Mouse (Mus musculus) layer of hippocampus, adult 9-10 months (tissue): ENCODE measurements at regions not wholly inside any gene's neighbourhood (a gene's known extent, or its start where the extent isn't known, plus 50 kb on each side); places are given as distances from the start of the nearest gene placed in this dataset.

Experiments used
- DNase-seq: peaks from one replicate; pipeline ENCODE4 v3.0.0; 2022; ENCODE audit warnings: low spot score

DNA sequence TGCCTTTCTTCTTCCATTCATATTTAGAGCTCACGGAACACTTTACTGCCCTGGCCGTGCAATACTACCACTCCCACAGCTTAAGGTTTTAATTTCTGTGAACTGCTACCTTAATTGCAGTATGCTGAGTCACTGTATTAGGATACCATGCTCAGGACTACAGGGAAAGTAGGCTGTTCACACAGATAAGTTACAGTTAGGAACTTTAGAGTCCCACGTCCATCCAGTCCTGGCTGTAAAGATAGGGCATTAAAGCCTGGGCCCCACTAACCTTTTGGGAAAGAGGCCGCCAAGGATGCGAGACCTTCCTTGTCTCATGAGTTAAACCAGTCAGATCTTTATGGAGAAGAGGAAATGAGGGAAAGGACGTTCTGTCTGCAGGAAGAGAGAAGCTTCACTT is 574.6 kb downstream of the Stpg2 start:
- DNase-seq, result no peak

DNA sequence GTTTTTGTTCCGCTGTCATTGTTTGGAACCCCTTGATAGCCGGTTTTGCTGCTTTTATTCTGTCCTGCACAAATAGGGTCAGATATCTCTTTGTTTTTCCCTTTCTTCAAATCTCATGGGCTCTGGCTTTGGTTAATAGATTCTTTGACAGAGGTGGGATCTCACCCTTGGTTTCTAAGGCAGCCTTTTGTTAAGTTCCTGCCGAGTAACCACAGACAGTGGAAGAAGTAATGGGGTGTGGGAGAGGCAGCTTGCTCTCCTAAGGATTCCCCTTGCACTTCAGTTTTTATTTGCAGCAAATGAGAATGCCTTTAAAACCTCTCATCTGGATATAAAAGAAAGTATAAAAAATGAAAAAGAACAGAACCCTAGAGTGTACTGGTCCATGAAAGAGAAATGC is 577.9 kb downstream of the Stpg2 start:
- no peak for DNase-seq

DNA sequence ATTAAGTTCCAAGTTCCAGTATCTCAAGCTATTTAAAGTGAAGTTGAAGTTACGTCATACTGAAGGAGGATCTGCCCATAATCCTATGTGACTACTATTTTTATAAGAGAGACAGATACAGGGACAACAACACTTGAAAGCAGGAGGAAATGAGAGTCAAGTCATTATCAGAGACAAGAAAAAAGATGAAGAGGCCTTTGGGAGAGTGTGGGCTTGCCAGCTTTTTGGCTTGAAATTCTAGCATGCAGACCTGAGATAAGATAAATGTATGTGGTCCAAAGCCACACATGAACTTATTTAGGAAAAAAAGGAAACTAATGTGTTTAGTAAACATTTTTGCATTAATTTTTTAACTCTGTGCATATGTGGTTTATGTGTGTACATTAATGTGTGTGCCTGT is 581.0 kb downstream of the Stpg2 start:
- DNase-seq, result no peak

DNA sequence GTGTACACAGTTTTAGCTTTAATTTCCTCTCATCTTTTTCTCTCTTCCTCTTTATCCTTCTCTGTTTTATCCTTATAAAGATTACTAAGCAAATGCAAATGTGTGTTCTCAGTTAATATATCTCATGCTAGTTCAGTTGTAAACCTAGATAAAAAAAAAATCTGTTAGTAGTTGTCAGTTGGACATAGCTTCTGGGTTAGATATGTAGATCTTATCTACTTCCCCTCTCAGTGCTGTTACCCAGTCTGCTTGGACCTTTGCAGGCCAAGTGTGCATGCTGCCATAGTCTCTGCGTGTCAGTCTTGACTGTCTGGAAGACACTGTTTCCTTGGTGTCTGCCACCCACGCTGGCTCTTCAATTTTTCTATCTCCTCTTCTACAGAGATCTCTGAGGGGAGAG is 583.4 kb downstream of the Stpg2 start:
- DNase-seq, result no peak

DNA sequence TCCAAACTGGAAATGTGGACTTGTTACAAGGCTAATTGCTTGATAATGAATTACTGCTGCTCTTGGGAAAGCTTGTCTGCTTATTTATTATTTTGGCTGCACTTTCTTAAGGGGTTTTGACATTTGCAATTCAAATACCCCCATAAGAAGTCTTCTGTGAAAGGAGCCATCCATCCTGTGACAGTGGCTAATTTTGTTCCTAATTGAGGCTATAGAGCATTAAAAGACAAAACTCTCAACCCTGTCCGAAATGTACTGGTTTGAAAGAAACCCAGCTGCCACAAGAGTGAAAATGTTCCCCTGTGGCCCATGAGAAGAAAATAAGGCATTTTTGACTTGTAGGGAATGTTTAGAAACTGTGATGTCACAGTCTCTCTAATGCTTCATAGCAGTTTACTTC is 591.2 kb downstream of the Stpg2 start:
- DNase-seq, result no peak

DNA sequence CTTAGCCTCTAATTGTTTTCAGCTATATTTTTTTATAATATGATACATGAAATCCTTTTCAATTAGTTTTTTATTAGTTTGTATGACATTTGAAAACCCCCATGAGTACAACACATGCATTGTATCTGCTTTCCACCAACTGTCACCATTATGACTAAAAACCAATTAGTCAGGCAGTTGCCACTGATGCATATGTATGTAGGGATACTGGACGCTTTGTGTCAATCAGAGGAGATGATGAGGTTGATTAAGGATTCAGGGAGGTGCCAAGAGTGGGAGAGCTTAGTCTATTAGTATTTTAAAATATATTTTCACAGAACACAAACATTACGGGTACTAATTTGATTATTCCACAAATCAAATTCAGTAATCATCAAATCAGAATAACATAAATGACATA is 593.6 kb downstream of the Stpg2 start:
- no peak for DNase-seq

DNA sequence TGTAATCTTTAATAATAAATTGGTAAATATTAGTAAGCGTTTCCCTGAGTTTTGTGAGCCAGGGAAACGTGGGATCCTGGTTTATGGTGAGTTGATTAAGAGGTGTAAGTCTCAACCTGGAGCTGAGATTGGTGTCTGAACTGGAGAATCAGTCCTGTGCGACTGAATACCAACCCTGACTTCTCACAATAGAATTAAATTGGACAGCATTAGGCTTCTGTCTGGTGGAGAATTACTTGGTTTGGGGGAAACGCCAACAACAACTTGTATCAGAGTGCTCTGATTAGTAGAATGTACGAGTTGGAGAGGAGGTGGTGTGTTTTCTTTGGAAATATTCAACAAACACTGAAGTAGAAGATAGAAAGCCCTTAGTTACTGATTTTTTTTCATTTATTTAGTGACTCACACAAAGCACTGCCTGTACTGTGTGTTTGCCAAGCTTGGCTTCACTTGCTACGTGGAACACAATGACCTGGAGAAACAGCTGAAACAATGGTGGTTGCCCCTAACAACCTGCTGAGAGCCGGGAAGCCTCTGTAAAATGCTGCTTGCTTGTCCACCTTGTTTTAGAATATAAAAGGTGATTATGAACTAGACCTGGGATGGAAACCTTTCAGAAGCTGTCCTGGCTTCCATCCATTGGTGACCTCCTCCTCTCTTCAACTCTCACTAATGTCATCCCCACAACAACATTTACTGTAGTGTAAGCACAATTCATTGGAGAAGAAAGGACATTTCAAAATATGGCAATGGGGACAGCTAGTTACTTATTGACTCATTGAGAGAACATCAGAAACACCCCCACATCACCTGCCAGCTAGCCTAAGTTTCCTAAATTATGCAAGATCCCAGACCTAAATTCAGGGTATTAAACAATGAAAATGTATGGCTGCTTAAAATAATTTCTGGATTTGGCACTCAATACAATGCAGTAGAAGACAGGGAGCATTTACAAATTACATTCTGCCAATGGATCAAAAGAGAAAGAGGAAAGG is 597.5 kb downstream of the Stpg2 start:
- peak; percentile 20 for DNase-seq

DNA sequence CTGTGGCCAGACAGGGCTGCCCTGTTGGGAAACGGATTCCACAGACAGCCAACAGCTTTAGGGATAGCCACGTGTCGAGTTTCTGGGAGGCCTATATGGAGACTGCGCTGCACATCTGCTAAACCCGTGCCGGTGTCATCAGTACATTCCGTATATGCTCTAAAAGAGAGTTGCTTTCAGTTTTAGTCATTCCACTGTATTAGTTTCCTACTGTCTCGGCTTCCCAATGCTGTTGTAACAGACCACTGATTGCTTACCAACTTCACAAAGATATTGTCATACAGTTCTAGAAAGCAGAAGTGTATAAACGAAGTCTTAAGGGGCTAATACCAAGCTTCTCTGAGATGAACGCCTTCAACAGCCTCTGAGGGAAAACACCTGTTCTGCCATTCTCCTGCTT is 622.5 kb downstream of the Stpg2 start:
- DNase-seq, result no peak

DNA sequence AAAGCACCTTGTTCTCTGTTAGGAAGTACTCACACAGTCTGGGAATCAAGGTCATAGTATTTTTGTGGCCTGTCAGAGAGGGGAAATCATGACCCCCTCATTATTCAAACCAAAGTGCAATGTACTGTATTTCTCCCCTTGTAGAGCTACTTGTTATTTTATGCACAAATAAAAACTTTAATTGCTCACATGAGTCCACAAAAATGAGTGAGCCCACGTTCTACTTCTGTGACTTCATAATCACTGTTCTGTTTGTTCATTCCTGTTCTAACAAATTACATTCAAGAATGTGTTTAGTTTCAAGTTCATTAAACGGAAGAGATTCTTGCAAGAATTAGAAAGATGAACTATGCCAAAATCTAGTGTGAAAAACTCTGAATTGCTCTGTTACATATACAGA is 623.1 kb downstream of the Stpg2 start:
- no peak for DNase-seq

DNA sequence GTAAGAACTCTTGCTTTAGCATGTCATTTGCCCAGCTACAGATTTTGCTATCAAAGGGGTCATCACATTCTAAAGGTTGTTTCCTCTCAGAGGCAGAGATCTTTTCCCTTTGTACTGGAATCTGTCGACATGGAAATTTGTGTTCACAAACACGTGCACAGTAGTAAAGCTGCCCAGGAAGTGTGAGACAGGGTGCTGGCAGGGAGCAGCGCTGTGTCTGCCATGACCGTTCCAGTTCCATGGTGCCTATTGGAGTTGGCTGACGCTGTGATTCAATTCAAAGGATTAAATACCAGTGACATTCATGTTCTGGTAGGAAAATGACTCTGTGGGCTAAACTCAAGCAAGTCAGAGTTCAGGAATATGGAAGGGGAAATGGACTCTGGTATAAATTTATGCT is 627.1 kb downstream of the Stpg2 start:
- DNase-seq, result no peak

DNA sequence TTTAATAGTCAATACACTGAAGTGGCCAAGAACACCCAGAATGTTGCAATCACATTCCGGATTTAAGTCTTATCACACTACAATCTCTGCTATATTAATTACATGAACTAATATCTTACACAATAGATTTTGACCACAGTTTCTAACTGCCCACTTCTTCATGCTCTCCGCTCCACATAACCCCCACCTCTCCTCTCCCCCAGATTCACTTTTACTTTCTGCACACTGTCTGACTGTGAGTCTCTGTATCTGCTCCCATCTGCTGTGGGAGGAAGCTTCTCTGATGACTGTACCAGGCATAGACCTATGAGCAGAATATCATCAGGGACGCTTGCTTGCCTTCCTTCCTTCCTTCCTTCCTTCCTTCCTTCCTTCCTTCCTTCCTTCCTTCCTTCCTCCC is 636.5 kb downstream of the Stpg2 start:
- DNase-seq, result no peak

DNA sequence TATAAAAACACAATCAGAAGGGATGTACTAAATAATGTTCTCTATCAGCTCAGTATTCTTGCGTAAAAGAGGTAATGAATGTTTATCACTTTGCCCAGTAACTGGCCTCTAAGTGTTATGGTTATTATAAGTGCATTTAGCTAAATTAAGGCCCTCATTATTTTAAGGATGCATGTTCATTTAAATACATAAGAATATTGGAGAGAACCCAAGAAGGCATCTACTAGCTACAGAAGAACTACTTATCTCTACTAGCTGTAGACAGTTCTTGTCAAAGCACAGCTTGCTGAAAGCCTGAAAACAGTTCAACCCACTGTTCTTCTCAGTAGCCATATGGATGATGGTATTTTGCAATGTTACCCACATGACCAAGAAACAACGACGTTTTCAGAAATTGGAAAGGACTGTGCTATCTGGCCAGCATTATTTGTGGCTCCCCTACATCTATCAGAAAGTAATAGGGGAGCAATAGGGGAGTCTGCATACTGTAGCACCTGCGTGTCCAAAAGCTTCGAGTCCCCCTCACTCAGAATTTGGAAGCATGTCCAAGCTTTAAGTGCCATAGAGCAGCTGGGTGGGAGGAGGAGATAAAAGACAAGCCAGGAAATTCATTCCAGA is 637.6 kb downstream of the Stpg2 start:
- DNase-seq, result peak; percentile 10

DNA sequence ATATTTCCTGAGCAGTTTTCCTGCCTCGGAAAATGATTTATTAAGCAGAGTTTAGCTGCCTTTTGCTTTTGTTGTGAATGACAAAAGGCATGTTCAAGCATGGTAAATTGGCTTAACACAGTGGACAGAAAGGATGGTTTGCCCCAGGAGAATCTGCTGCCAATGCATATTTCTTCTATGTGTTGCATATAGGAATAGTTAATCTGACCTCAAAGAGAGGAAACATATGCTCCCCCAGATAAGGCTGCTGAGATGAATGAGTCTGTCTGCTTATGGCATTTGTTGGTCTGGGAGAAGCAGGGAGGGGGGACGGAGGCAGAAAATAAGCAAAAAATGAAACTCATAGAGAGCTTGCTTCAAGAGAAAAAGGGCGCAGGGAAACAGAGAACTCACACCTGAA is 638.9 kb downstream of the Stpg2 start:
- DNase-seq, result no peak

DNA sequence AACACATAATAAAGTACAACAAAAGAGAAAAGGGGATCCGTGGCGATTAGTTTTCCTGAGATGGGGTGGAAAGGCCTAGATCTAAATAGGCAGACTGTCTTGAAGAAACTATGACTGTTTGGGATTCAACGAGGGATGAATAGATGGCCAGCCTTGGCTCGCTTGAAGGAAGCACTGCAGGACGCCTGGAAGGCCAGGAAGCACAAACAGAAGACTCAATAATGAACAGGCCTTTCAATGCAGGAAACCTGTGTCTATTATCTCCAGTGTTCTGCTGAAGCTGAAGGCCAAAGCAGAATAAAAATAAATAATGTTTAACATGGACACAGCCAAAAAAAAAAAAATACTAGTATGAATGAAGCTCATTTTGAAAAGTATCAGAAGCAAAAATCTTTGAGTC is 642.3 kb downstream of the Stpg2 start:
- no peak for DNase-seq

DNA sequence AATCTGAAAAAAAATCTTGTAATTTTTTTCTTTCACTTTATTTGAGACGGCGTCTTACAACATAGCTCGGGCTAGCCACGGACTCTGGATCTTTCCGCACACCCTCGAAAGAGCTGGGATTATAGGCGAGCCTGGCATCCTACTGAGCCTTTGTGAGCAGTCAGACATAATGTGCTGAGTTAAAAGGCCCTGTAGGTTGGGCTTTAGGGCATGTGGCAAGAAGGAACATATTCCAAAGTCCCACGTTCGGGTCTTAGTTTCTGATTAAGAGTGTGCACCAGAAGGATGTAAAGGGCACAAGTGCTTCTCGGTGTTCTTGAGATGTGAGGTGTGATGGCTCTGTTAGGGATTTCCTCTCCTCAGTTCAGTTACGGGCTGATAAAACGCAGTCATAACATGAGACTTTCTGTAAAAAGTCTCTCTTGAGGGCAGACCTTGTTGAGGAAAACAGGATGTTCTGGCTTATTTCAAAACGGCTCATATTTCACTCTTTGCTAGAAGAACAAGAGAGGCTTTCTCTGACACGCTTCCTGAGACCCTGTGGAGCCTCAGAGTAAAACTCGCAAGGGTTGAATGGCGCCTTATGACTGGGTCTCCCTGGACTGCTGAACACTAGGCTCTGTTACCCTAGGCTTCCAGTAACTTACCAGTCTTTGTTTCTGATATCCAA is 654.6 kb downstream of the Stpg2 start:
- DNase-seq, result no peak

DNA sequence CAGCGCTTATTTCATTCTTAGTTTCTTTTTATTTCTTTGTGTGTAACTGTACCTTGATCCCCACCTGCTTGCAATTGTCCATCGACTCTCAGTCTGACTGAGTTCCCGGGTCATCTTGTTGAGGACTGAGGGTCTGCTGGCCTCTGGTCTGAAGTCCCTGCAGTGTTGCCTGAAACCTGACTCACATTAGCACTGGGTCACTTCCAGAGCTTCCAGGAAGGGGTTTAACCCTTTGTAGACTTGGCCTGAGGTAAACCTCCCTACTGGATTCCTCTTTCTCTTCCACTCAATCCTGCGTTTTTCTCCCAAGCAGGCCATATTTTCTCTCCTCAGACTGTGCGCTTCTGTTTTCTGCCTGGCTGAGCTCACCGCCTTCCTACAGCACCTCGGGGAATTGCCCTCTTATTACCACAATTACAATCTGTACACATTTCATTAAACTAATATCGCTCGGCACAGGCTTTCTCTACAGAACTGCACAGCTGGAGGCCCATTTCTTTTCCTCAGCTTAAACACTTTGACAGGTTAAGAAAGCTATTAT is 655.4 kb downstream of the Stpg2 start:
- no peak for DNase-seq

DNA sequence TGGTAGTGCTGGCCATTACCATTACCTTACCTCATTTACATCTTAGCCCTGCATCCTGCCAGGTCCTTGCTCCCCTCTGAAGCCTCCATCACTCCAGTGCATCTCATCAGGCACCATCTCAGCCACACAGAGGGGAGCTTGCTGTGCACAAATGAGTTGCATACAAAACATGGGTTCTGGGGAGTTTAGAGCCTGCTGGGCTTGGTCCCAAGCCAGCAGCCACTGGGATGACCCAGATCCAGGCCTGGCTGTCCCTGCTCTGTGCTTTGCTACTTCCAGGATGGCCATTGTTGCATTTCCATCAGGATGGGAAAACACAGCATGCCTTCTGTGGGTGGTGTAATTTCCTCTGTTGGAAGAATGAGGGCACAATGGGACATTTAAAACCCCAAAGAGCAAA is 660.8 kb downstream of the Stpg2 start:
- DNase-seq, result no peak

DNA sequence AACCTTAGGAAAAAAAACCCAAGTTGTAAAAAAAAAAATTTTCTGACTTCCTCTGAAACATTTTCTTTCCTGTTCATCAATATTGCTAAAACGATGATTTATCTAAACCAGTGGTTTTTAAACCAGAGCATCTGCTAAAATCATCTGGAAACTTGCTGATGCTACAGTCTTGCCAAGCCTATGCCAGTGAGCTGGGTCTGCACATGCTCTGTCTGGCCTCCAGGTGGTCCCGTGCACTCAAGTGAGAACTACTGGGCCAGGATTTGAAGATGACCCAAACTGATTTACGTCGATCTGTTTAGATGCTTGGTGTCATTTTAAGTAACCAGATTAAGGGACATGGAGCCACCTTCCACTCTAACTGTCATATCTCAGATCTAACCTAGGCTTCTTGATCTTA is 661.5 kb downstream of the Stpg2 start:
- no peak for DNase-seq

DNA sequence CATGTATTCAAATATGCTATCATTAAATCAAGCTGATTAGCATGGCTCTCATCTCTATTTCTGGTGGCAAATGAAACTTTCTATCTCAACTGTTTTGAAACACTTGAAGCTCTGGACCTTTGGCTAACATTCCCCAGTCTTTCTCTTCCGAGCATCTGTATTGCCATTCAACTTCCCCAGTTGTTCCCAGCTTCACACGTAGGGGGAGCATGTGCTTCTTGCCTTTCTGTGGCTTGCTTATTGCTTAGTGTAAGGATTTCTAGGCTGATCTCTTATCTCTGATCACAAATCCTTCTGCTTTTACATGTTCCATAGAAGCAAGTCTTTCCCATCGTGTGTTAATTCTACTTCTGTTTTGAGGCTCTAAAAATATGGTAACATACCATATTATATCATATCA is 662.0 kb downstream of the Stpg2 start:
- no peak for DNase-seq

DNA sequence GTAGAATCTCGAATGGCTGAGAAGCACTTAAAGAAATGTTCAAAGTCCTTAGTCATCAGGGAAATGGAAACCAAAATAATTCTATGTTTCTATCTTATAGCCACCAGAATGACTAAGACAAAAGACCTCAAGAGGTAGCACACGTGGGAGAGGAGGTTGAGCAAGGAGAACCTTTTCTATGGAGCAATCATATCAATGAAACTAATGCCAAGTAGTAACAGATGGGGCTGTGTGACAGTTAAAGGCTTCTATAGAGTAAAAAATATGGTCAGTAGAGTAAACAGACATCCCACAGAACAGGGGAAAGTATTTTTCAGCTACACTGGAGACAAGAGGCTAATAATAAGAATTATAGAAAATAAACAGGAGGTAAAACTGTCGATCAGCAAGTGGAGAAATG is 664.3 kb downstream of the Stpg2 start:
- DNase-seq, result no peak

DNA sequence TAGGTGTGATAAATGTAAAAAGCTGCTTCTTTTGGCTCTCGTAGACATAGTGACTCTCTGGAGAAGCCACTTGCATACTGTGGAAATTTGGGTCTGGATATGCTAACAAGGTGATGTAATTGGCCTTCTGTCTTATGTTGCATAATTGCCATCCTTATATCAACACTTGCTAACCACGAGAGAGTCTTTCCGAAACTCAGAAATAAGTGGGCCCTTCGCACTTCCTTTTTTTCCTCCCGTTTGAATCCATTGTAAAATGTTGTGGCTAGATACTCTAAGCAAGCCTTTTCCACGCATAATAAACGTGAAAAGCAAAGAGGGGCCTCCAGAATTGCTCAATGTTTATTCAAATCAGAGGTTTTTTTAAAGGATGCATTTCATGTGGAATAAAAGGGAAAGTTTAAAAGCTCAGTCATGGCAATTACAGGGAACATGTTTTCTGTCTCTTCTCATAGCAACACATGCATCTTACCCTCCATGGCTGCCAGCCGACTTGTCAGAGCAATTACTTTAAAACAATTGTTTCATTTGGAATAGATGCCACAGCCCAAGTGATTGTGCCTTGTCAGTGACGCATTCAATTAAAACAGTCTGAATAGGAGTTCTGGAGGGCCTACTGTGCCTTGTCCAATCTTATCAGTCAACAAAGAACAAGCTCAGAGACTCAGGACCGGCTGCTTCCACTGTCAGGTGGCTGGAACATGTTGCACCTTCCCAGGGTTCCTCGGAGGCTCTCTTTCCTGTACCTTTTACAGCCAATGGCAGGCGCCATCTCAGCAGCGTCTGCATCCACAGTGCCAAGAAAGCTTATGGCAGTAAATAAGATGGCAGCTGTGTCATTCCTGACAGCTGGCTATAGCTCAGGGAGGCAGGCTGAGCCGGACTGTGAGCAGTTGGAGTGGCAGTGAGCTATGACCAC is 680.7 kb downstream of the Stpg2 start:
- DNase-seq, result peak; percentile 7

DNA sequence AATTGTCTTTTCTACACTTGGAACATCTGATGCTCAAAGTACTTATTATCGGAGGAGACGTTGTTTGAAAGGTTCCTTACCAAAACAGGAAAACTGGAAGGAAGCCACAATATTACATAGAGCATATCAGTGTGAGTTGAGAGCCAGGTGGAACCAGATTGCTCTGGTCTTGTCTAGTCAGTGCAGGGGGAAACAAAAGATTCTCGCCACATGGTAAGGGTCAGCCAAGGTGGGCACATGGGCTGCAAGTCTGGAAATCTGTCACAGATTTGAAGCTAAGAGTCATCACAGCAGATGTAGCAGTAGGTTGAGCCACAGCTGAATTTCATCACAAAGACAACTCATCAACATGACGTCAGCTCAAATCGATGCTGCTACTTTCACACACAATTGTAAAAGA is 681.8 kb downstream of the Stpg2 start:
- no peak for DNase-seq
